Mouse (Mus musculus): ENCODE data around the gene Chrna3.

DNA sequence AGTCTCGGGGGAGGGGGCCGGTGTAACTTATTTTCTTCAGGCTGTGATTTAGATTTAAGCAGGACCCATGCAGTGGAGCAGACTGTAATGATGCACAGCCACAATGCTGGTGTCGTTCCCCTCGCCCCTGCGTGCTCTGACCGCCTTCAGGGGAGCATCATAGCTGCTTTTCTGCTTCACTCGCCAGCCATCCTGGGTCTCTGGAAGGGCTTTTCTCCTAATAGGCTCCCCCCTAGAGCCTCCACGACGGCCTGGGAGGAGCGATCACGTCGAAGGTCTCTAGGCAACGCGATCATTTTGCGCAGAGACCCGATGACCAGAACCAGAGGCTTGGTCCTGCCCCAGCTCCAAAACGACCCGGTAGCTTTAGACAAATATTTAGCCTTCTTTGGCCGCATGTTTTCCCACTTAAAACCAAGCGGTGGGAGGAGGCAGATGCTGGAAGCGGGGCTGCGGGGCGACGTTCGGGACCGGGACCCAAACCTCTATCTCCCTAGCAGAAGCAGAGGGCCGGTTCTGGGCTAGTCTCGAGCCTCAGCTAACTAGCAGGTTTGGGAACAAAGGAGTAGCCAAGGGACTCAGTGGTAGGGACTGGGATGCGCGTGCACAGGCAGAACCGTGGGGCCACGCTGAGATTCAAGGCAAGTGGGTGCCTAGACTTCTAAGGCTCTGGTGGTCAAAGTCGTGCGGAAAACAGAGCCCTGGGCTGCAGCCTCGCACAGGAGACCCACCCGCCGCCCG is 658 bp downstream of the Chrna3 start:
- TF ChIP-seq CTCF (IDR thresholded peaks at IDR 0.05; ENCODE audit: low read depth) (no peak), EP300 (optimal IDR thresholded peaks at IDR 0.05) (no peak)

Measured in stomach, postnatal 0 days (tissue).